Mouse (Mus musculus): ENCODE data around the gene Manea.
"Not testable (repeated sequence)": the region's sequence is repeated elsewhere in the genome, so short reads cannot be mapped to it uniquely, and the experiment has no call there.

Gene Manea
- long read RNA-seq, experiment 1, full-length matches to known transcripts, result 2 of 4 reads
- long read RNA-seq, experiment 1, partial matches to known transcripts, result 0 of 4 reads
- long read RNA-seq, experiment 1, other reads (novel, unspliced or antisense), result 2 of 4 reads
- long read RNA-seq, experiment 2, partial matches to known transcripts, result 0 of 2 reads
- long read RNA-seq, experiment 2, other reads (novel, unspliced or antisense), result 2 of 2 reads

GRCm38 (mm10) chr4:26346443-26347106, at the start of gene Manea:
TSS of gene Manea (minus strand) at chr4:26346891.
- intact Hi-C loops (cut with DNase I), result no loop called here

GRCm38 (mm10) chr4:26354616-26355015, 7.9 kb upstream of the Manea start:
- intact Hi-C loops (cut with DNase I), result no loop called here

- intact Hi-C loops (cut with DNase I), result no loop called here
Measured at GRCm38 (mm10) chr4:26353643-26354231, 7.0 kb upstream of the Manea start.

- intact Hi-C loops (cut with DNase I), result no loop called here
Measured at GRCm38 (mm10) chr4:26347239-26347638, 548 bp upstream of the Manea start.

- intact Hi-C loops (cut with DNase I), result no loop called here
Measured at GRCm38 (mm10) chr4:26345741-26346442, 799 bp downstream of the Manea start.

GRCm38 (mm10) chr4:26345080-26345479, 1.6 kb downstream of the Manea start:
- intact Hi-C loops (cut with DNase I), result no loop called here

- intact Hi-C loops (cut with DNase I), result no loop called here
Measured at GRCm38 (mm10) chr4:26342346-26342745, 4.3 kb downstream of the Manea start.

- intact Hi-C loops (cut with DNase I), result no loop called here
Measured at GRCm38 (mm10) chr4:26338604-26339003, 8.1 kb downstream of the Manea start.

GRCm38 (mm10) chr4:26336563-26336962, 10.1 kb downstream of the Manea start:
- intact Hi-C loops (cut with DNase I), result no loop called here

GRCm38 (mm10) chr4:26304731-26305130, 42.0 kb downstream of the Manea start:
- intact Hi-C loops (cut with DNase I), result not testable (repeated sequence)

GRCm38 (mm10) chr4:26277112-26277716, 69.5 kb downstream of the Manea start:
- intact Hi-C loops (cut with DNase I), result no loop called here

- intact Hi-C loops (cut with DNase I), result no loop called here
Measured at GRCm38 (mm10) chr4:26276264-26276663, 70.4 kb downstream of the Manea start.

GRCm38 (mm10) chr4:26275769-26276168, 70.9 kb downstream of the Manea start:
- intact Hi-C loops (cut with DNase I), result no loop called here

All from adrenal gland (tissue).